Mouse (Mus musculus) heart, adult 18-20 months (tissue): ENCODE data around the gene Sf1. TPM values are rescaled to one million over a fixed set of nuclear protein-coding genes. Genes with fewer than 3 reads are reported as not detected.

Experiments used
- DNase-seq, 2 experiments: peaks; one replicate each; pipeline ENCODE4 v3.0.0; 2021 to 2022; ENCODE audit warnings: mixed read lengths in 1 of 2
- total RNA-seq, 2 experiments: library from RNA; stranded (reverse); gene quantifications; 2 replicates each; pipeline ENCODE4 v1.2.3; 2021

Gene Sf1
- total RNA-seq, 2 experiments from 2014 or later, result 66.5 to 94.7 TPM

DNA sequence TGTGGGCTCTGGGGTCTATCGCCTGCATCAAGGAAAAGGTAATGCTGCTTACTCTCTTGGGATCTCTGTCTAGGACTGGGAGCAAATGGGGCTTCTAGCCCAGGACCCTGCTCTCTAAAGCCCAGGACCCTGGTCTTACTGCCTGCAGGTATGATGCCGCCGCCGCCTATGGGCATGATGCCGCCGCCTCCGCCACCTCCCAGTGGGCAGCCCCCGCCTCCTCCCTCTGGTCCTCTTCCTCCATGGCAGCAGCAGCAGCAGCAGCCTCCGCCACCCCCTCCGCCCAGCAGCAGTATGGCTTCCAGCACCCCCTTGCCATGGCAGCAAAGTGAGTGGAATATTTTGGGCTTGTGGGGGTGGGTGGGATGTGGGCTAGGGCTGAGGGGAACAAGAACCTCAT is 11.1 kb downstream of the Sf1 start:
- DNase-seq, result no peak

DNA sequence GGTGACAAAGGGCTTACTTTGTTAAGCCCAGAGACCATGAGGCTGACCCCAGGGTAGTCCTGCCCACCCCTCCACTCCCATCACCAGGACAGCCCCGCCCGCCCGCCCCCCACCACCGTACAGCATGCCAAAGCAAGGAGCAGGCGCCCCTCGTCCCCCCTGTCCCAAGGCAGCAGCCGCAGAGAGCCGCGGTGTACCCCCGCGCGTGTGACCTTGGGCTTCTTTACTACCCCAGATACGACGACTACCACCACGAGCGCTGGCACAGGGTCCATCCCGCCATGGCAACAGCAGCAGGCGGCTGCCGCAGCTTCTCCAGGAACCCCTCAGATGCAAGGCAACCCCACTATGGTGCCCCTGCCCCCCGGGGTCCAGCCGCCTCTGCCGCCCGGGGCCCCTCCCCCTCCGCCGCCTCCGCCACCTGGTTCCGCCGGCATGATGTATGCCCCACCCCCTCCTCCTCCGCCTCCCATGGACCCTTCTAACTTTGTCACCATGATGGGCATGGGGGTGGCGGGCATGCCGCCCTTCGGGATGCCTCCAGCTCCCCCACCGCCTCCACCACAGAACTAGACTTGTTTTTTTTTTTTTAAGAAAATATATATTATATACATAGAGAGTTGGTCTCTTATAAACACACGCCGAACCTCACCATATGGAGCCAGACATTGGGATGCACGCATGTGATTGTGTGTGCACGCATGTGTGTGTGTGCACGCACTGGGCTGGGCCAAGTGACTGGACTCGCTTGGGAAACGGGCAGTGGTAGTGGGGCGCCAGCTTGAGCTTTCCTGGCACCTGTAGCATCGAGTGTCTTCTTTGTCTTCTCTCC is 12.1 kb downstream of the Sf1 start:
- DNase-seq, result no peak

DNA sequence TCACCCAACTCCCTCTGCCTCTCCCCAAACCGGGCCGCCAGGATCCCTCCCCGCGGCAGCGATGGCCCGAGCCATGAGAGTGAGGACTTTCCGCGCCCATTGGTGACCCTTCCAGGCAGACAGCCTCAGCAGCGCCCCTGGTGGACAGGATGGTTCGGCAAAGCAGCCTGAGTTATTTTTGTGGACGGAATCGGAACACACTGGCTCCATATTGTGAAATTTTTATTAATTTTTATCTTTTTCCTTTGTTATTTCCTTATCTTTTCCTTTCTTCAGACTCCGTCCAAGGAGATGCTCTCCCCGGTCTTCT is 12.7 kb downstream of the Sf1 start:
- DNase-seq, result peak; percentile 46 to 71

DNA sequence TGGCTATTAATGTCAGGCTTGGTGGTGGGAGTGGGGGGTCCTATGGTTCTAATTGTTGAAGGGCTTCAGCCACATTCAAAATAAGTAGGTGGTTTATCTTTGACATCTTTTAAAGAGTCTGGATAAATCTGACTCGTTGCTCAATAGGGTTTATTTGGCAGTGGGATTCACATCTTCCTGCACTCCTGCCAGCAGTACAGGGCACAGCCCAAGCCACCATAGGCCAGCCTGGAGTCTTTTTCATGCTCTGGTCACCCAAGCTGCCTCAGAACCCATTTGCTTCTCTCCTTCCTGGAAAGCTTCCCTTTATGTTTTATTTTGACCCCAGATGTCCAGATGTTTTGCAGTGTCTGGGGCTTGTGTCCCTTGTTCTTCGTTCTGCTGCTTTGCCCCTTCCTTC is 13.2 kb downstream of the Sf1 start:
- DNase-seq, result no peak

DNA sequence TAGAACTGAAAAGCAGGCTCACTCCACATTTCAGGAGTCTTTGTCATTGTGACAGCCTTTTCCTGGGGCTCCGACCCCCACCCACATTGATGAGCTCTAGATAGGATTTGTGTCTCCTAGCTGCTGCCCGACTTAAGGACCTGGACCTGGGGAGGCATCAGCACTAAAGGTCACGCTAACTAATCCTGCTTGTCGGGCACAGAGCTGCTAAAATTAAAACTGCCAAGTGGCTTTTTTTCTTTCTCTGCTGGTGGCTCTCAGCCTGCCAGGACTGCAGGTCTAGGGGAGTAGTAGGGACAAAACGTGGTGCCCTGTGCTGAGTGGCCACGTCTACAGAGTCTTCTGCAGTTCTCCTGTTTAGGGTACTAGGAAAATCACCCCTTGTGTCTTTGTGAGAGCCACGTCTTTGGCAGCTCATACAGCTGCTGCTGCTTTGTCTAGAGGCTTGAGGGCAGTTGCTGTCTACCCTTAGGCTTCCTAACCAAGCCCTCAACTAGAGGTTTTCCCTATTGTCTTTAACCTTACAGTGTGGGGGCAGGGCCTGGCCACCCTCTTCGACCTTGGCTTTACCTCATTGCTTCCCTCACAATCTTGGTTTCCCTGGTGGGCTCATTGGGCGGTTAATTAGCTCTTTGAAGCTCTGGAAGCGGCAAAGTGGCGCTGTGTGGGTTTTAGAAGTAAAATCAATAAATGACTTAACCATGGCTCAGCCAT is 14.0 kb downstream of the Sf1 start:
- DNase-seq, result peak in 1 of 2 experiments; percentile 52

DNA sequence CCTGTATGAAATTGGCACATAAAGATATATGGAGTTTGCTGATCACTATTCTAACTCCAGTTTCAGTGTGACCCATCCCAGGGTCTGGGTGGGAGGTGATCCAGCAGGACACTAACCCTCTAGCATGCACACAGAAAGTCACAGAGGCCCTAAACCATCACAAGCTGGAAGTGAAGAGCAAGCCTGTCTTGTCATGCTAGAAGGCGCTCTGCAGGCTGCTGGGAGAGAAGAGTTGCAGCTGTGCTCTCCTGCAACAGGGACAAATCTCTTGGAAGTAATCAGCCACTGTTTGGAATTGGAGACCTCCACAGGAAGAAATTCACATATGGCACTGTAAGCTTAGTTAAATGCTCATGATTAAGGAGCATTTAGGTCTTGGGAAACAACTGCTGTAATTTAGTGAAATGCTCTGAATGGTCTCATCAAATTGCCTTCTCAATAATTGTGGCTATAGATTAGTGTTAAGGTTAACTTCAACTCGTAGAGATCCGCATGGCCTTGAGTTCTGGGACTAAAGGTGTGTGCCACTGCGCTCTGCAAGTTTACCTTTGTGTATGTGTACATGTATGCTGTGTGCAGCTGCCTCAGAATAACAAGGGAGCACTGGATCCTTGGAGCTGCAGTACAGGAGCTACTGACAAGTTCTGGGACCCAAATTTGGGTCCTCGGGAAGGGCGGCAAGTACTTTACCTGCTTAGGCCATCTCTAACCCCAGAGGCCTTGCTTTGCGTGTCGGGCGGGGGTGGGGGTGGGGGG is 17.1 kb downstream of the Sf1 start:
- no peak for DNase-seq

DNA sequence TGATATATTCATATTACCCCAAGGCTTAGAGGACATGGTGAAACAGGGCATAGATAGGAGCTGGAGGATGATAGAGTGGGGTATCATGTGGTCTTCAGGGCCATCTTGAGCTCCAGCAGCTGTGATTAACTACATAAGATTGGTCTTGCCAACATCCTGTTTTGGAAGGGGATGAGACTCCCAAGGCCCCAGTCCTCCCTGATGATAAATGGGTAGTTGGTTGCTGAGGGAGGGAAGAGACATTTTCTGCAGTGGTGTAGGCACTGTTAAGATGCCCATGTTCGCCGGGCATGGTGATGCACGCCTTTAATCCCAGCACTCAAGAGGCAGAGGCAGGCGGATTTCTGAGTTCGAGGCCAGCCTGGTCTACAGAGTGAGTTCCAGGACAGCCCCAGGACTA is 17.7 kb downstream of the Sf1 start:
- DNase-seq, result no peak

DNA sequence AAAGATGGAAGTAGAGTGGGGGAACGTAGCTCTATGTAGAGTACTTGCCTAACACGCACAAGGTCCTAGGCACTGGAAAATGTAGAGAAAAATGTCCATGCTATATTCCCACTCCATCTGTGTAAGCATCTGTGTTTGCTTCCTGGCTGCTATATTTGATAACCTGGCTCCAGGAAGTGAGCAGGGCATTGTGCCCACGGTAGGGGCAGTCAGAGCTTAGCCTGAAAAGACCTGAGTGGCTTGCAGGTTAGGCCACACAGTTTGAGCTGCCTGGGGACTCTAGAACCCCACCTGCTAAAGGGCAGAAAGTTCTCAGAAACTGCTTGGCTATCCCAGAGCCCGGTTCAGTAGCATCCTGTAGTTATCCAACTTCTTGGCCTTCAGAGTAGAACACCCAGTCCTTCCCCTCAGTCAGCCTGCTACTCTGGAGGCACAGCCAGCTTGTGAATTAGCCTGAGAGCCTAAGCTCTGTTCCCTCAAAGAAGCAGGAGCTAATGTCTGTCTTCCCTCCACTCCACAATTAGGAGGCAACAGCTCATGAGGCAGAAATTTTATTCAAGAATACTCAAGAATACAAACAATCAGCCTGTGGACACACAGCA is 18.9 kb downstream of the Sf1 start:
- no peak for DNase-seq

DNA sequence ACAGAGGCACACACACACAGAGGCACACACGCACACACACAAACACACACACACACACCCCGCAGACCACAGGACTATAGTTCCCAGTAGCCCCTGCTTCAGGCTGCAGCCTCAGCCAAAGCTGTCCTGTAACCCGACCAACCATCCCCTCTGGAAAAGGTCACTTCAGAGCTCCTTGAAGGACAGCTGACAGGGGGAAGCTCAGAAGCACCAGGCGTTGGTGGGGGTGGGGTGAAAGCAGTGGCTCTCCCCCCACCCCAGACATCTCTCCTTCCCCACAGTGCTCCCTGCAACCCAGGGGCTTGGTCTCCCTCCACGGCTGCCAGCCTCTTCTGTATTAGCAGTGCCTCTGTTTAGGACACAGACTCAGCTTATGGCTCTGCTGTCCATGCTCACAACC is 20.0 kb downstream of the Sf1 start:
- no peak for DNase-seq

DNA sequence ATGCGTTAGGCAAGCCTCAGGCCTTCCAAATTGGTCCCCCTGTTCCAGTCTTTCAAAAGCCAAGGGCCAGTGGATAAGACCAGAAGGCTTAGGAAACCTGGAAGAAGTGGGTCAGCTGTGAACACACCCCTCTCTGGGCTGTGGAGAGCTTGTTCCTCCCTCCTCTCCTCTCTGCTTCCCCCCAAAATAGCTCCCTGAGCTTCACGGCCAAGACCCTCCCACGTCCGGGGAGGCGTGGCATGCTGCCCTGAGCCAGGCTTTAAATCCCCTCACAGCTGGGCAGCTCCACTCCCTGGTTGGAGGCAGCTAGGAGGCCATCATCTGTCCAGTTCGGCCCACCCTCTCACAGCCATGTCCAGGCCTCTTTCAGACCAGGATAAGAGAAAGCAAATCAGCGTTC is 20.6 kb downstream of the Sf1 start, which contains the start of gene Pygm:
TSS of gene Pygm (plus strand) at position 272 of the 400 bp plus-strand sequence.
- DNase-seq, result peak; percentile 93 to 95

DNA sequence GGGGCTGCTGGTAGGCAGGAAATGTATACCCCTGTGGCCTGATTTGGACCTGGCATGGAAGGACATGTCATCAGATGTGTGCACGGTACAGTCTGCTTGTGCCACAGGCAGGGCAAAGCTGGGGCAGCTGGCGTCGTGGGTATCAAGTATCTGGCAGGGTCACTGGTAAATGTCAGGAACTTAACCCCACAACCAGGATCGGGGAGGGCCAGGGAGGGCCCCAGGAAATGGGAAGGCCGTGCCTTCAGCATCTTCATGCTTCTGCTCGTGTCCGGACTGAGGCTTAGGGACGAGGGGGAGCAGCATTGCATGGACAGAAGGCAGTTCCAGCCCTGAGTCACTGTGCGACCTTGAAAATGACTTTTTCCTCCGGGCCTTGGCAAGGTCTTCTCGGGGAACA is 21.5 kb downstream of the Sf1 start:
- DNase-seq, result peak; percentile 52 to 65

DNA sequence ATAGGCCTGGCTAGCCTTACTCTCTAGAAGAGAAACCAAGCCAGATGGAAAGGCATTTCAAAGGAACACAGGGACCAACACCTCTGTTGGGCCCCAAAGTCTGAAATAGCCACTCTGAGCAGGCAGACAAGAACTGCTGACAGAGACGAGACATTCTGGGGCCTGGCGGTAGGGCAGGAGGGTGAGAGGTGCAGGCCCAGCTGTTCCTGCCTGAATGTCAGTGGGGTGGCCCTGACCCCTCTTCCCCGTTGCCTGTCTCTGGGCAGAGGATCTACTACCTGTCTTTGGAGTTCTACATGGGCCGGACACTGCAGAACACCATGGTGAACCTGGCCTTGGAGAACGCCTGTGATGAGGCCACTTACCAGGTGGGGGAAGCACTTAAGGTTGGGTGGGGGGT is 21.9 kb downstream of the Sf1 start:
- no peak for DNase-seq

DNA sequence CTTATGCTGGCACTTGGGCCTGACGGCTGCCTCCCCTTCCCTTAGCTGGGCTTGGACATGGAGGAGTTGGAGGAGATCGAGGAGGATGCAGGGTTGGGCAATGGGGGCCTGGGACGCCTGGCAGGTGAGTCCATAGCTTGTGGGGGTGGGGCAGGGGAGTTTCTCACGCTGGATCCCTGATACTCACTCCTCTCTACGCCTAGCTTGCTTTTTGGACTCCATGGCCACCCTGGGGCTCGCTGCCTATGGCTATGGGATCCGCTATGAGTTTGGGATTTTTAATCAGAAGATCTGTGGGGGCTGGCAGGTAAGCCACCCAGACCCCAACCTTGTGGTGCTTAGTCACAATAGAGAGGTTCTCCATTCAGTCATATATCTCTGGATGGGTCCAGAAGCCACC is 22.3 kb downstream of the Sf1 start:
- no peak for DNase-seq

DNA sequence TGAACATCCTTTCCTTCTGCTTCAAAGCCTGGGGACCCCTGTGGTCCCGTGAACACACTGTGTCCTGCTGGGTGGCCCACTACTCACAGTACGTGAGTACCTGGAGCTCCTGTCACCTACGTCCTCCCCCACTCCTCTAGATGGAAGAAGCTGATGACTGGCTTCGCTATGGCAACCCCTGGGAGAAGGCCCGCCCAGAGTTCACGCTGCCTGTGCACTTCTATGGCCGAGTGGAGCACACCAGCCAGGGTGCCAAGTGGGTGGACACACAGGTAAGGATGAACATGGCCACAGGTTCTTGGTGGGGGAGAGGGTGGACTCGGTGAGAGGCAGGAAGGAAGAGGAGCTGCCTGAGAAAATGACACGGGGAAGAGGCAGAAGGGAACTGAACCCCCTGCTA is 22.7 kb downstream of the Sf1 start:
- DNase-seq, result no peak

DNA sequence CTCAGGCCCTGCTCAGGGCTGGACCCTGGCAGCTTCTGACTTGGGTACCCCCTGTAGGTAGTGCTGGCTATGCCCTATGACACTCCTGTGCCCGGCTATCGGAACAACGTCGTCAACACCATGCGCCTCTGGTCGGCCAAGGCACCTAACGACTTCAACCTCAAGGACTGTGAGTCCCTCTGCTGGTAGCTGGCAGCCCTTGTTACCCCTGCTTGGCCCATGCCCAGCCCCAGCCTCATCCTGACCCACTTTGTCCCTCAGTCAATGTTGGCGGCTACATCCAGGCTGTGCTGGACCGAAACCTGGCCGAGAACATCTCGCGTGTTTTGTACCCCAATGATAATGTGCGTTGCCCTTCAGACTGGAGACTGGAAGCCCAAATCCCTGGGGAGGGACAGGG is 24.5 kb downstream of the Sf1 start:
- DNase-seq, result peak; percentile 63 to 77

DNA sequence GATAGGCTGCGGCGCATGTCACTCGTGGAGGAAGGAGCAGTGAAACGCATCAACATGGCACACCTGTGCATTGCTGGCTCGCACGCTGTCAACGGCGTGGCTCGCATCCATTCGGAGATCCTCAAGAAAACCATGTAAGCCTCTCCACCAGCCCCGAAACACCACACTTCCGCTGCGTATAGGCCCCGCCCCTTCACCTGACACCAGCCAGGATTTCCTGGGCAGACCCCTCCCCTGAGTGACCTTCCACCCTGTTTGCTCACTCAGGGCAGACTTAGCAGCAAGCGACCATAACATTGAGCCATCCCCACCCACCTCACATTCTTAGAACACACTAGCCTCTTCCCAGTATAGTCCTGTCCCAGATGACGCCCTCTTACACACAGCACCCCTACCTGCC is 26.3 kb downstream of the Sf1 start:
- DNase-seq, result no peak

DNA sequence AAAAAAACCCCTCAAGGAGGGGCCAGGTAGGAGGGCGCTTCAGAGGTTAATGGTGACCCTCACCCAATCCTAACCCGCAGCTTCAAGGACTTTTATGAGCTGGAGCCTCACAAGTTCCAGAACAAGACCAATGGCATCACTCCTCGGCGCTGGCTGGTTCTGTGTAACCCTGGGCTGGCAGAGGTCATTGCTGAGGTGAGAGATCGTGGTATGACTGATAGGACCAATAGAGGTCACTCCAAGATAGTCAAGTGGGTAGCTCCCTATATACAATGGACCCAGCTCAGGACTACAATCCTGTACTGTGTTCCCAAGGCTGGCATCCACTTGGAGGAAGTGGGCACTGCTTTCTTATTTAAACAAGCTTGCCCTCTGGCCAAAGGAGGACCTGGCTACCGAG is 26.8 kb downstream of the Sf1 start:
- DNase-seq, result no peak

DNA sequence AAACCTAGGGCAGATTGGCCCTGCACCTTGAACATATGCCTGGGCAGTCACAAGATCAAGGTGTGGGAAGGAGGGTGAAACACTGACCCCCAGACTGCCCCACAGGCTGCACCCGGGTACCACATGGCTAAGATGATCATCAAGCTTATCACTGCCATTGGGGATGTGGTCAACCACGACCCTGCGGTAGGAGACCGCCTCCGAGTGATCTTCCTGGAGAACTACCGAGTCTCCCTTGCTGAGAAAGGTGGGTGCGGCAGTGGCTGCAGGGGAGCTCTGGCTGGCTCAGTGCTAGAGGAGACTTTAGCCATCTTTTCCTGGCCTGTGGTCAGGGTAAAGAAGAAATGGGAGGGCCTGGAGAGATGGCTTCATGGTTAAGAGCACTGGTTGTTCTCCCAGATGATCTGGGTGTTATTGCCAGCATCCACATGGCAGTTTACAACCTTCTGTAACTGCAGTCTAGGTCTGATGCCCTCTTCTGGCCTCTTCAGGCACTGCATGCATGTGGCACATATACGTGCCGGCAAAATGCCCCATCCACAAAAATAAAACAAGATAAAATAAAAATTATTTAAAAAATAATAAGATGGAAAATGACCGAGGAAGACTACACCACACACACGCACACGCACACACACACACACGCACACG is 29.4 kb downstream of the Sf1 start:
- DNase-seq, result no peak

DNA sequence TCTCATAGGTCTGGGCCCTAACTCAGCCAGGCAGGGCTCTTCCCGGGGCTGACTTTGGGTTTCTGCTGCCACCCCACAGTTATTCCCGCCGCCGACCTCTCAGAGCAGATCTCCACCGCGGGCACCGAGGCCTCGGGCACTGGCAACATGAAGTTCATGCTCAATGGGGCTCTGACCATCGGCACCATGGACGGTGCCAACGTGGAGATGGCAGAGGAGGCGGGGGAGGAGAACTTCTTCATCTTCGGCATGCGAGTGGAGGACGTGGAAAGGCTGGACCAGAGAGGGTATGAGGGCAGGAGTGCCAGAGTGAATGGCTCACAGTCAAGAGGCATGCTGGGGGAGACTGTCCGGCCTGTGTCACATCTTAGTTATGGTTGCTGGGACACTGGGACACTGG is 30.1 kb downstream of the Sf1 start:
- no peak for DNase-seq

DNA sequence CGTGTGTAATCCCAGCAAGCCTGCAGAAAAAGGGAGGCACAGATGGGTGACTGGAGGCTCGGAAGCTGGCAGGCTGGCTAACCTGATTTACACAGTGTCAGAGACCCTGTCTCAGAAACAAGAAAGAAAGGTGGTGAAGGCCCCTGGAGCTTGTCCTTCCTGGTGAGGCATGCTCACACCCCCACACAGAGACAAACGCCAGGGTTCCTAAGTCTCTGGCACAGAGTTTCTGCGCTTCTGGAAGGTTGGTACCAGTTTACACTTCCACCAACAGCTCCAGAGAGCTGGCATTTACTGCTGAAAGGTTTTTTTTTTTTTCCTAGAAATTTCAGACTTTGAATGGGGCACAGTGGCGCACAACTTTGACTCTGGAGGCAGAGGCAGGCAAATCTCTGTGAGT is 32.7 kb downstream of the Sf1 start:
- no peak for DNase-seq

DNA sequence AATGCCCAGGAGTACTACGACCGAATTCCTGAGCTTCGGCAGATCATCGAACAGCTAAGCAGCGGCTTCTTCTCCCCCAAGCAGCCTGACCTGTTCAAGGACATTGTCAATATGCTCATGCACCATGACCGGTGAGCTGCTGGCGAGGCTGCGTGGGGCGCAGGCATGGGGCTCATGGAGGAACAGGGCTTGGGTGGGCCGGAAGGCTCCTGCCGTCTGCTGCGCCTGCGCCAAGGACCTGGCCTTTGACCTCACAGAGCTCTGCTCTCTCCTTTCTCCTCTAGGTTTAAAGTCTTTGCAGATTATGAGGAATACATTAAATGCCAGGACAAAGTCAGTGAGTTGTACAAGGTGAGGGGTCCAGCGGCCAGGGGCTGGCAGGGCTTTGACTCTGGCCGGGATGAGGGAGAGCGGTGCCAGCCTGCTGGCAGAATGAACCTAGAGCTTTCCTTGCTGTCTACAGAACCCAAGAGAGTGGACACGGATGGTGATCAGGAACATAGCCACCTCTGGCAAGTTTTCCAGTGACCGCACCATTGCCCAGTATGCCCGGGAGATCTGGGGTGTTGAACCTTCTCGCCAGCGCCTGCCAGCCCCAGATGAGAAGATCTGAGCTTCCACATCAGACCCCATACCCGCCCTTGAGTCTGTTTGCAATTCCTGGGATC is 34.2 kb downstream of the Sf1 start:
- no peak for DNase-seq
